In genomic region chr10:59894251-59895160, GRCm38 (mm10) we compare ENCODE assay signal across 8 mouse cellular contexts. TPM values are rescaled to one million over a fixed set of nuclear protein-coding genes. Genes with fewer than 3 reads are reported as not detected.
DNase-seq lines count a peak whose midpoint lies in the region; TF ChIP-seq lines count a peak whose summit lies in the region.

No protein-coding gene starts in this region.

- peaks cover 65% of the 10 kb centered on the region for H3K4me1 ChIP-seq in olfactory bulb, adult 2 months (ENCODE audit: control insufficient read depth, insufficient read depth, low read length)
- H3K4me1 ChIP-seq in thymus, adult 2 months (replicated peaks; ENCODE audit: control insufficient read depth, insufficient read depth, low read length): peaks cover 51% of the 10 kb centered on the region

- H3K4me3 ChIP-seq in olfactory bulb, adult 2 months (ENCODE audit: insufficient read depth, low read depth, low read length): no peak overlapping the region
- no peak overlapping the region for H3K4me3 ChIP-seq in thymus, adult 2 months (ENCODE audit: control insufficient read depth, insufficient read depth, low read length)

- H3K27me3 ChIP-seq in thymus, adult 2 months (ENCODE audit: control insufficient read depth, insufficient read depth, low read length): no peaks in the 10 kb centered on the region

- TF ChIP-seq POLR2A in olfactory bulb, adult 2 months (IDR thresholded peaks at IDR 0.05; ENCODE audit: insufficient read depth, low read depth, low read length): no peak
- TF ChIP-seq POLR2A in thymus, adult 2 months (IDR thresholded peaks at IDR 0.05; ENCODE audit: control insufficient read depth, extremely low read depth, insufficient read depth, low read length, poor library complexity): no peak

- TF ChIP-seq CTCF in olfactory bulb, adult 2 months (IDR thresholded peaks at IDR 0.05; ENCODE audit: insufficient read depth, low read depth, low read length): peak; percentile 96
- TF ChIP-seq CTCF in thymus, adult 2 months (IDR thresholded peaks at IDR 0.05; ENCODE audit: borderline replicate concordance, control insufficient read depth, extremely low read depth, insufficient read depth, low read length, poor library complexity): peak; percentile 98

- H3K36me3 ChIP-seq in thymus, adult 2 months (ENCODE audit: control insufficient read depth, insufficient read depth, low read length): peaks cover 3% of the 10 kb centered on the region; the same call in 1 of the 2 replicates

- H3K27ac ChIP-seq in olfactory bulb, adult 2 months (ENCODE audit: insufficient read depth, low read depth, low read length): 0 out of 2 replicates have a peak overlapping the region, but pooled peaks have one; percentile 21
- peak overlapping the region; percentile 0; the same call in 1 of the 2 replicates for H3K27ac ChIP-seq in thymus, adult 2 months (ENCODE audit: control insufficient read depth, insufficient read depth, low read length)

- 76% methylated on average over 25 of the region's 25 CpGs for WGBS in olfactory bulb, adult 2 months
- 79% methylated on average over 25 of the region's 25 CpGs for WGBS in thymus, adult 2 months

- peak; percentile 87 for DNase-seq in A20 (ENCODE audit: low read depth, low spot score)
- peak; percentile 82 for DNase-seq in T-cell, adult 2 months (ENCODE audit: low spot score)
- peak; percentile 87 for DNase-seq in embryo, embryonic 10.5 days (ENCODE audit: low spot score)
- peak; percentile 79 for DNase-seq in gastrocnemius, postnatal 25 days
- DNase-seq in kidney, postnatal 10 days: peak; percentile 94
- peak; percentile 76 to 87 for DNase-seq in lung, adult 18-20 months
- peak; percentile 90 for DNase-seq in thymus, adult 2 months

RNA-seq across cellular contexts. Expression of gene Dnajb12, which starts 15.2 kb away (rescaled TPM):
- total RNA-seq in gastrocnemius, postnatal 25 days (2021): 10 to 100 TPM; 49.4 to 49.8 TPM
- not detected in 2 replicates for polyA plus RNA-seq in olfactory bulb, adult 2 months (2012; ENCODE audit: insufficient read depth, insufficient read length, low replicate concordance, missing spikeins)
- 44.6 and 50.4 TPM in 2 replicates for polyA plus RNA-seq in thymus, adult 2 months (2012; rRNA removed)

RNA-seq across cellular contexts. Expression of gene Ddit4, which starts 57.1 kb away (rescaled TPM):
- total RNA-seq in gastrocnemius, postnatal 25 days (2021): 10 to 100 TPM in 1 of 2 experiments, 1 to 10 TPM in 1; 8.6 to 11.4 TPM
- 264 TPM in 1 of 2 replicates, not detected in the other for polyA plus RNA-seq in olfactory bulb, adult 2 months (2012; ENCODE audit: insufficient read depth, insufficient read length, low replicate concordance, missing spikeins)
- polyA plus RNA-seq in thymus, adult 2 months (2012; rRNA removed): 157 and 190 TPM in 2 replicates
